Mouse (Mus musculus) myocyte (in vitro differentiated cells): ENCODE results near the gene Per1.

Experiments
- POLR2A ChIP-seq: IDR thresholded peaks from one replicate; pipeline ENCODE4 v1.6.1; 2011; ENCODE audit warnings: low read depth, mild to moderate bottlenecking, control low read depth, moderate library complexity; ENCODE audit not compliant: insufficient read length
- POLR2AphosphoS2 ChIP-seq: IDR thresholded peaks from one replicate; pipeline ENCODE4 v1.6.1; 2011; ENCODE audit warnings: low read depth, control low read depth; ENCODE audit not compliant: insufficient read length
- USF1 ChIP-seq: IDR thresholded peaks from one replicate; pipeline ENCODE4 v1.6.1; 2011; ENCODE audit warnings: low read depth, mild to moderate bottlenecking, control low read depth, moderate library complexity

- no peak for TF ChIP-seq USF1
- TF ChIP-seq POLR2AphosphoS2, result no peak
- no peak for TF ChIP-seq POLR2A
These were observed 36.8 kb upstream of the Per1 start for GRCm38 (mm10) chr11:69058265-69058664.
